Mouse (Mus musculus): ENCODE results near the gene Epb41l1. TPM values are rescaled to one million over a fixed set of nuclear protein-coding genes. Genes with fewer than 3 reads are reported as not detected.

The Epb41l1 gene
- total and polyA plus RNA-seq, 2 experiments from 2014 or later: 0.45 to 28.2 TPM

- TF ChIP-seq CTCF (IDR thresholded peaks at IDR 0.05; ENCODE audit: low read depth) (no peak), EP300 (IDR thresholded peaks at IDR 0.05; ENCODE audit: low read depth) (no peak)
- H3K36me3 ChIP-seq (replicated peaks; ENCODE audit: control insufficient read depth, insufficient read depth, low read length): peaks cover 55% of the 10 kb centered on the region
- H3K4me1 ChIP-seq (ENCODE audit: control insufficient read depth, insufficient read depth): peaks cover 7% of the 10 kb centered on the region; the same call in 1 of the 2 replicates
- no peak overlapping the region for H3K4me3 ChIP-seq (ENCODE audit: low read depth, low read length)
- DNase-seq (ENCODE audit: low spot score) (no peak), ATAC-seq (ENCODE audit: insufficient read depth, low read depth) (no peak)
- no peaks in the 10 kb centered on the region for H3K9me3 ChIP-seq (replicated peaks; ENCODE audit: control insufficient read depth, low read length)
- WGBS: 91% methylated on average over 4 of the region's 4 CpGs
- no peaks in the 10 kb centered on the region for H3K27me3 ChIP-seq (ENCODE audit: control insufficient read depth, insufficient read depth, low read length)
- H3K9ac ChIP-seq (replicated peaks; ENCODE audit: low read depth, low read length): no peak overlapping the region
- no peak overlapping the region for H3K4me2 ChIP-seq (ENCODE audit: low read depth, low read length)
- H3K27ac ChIP-seq (ENCODE audit: low read depth): no peak overlapping the region
Observed at GRCm38 (mm10) chr2:156552421-156552820, 131.7 kb downstream of the Epb41l1 start.

GRCm38 (mm10) chr2:156561808-156562207 lies 141.1 kb downstream of the Epb41l1 start:
- no peaks in the 10 kb centered on the region for H3K9me3 ChIP-seq (replicated peaks; ENCODE audit: control insufficient read depth, low read length)
- ATAC-seq (ENCODE audit: insufficient read depth, low read depth) (no peak), DNase-seq (ENCODE audit: low spot score) (no peak)
- no peak overlapping the region for H3K27ac ChIP-seq (ENCODE audit: low read depth)
- H3K27me3 ChIP-seq (ENCODE audit: control insufficient read depth, insufficient read depth, low read length): no peaks in the 10 kb centered on the region
- WGBS: 23% methylated on average over 2 of the region's 2 CpGs
- no peak overlapping the region for H3K4me2 ChIP-seq (ENCODE audit: low read depth, low read length)
- no peak overlapping the region for H3K9ac ChIP-seq (replicated peaks; ENCODE audit: low read depth, low read length)
- no peaks in the 10 kb centered on the region for H3K4me1 ChIP-seq (ENCODE audit: control insufficient read depth, insufficient read depth)
- peaks cover 46% of the 10 kb centered on the region for H3K36me3 ChIP-seq (replicated peaks; ENCODE audit: control insufficient read depth, insufficient read depth, low read length)
- TF ChIP-seq CTCF (IDR thresholded peaks at IDR 0.05; ENCODE audit: low read depth) (no peak), EP300 (IDR thresholded peaks at IDR 0.05; ENCODE audit: low read depth) (no peak)
- H3K4me3 ChIP-seq (ENCODE audit: low read depth, low read length): no peak overlapping the region

- Histone ChIP-seq H3K9me3 (replicated peaks; ENCODE audit: control insufficient read depth, low read length) (no peaks in the 10 kb centered on the region), H3K9ac (replicated peaks; ENCODE audit: low read depth, low read length) (no peak overlapping the region), H3K27ac (ENCODE audit: low read depth) (no peak overlapping the region; the same call in 1 of the 2 replicates), H3K36me3 (replicated peaks; ENCODE audit: control insufficient read depth, insufficient read depth, low read length) (peaks cover 46% of the 10 kb centered on the region), H3K27me3 (ENCODE audit: control insufficient read depth, insufficient read depth, low read length) (no peaks in the 10 kb centered on the region), H3K4me1 (ENCODE audit: control insufficient read depth, insufficient read depth) (no peaks in the 10 kb centered on the region), H3K4me2 (ENCODE audit: low read depth, low read length) (no peak overlapping the region), H3K4me3 (ENCODE audit: low read depth, low read length) (no peak overlapping the region)
- ATAC-seq (ENCODE audit: insufficient read depth, low read depth) (no peak), DNase-seq (ENCODE audit: low spot score) (no peak)
- 73% methylated on average over 5 of the region's 5 CpGs for WGBS
- no peak for TF ChIP-seq CTCF (IDR thresholded peaks at IDR 0.05; ENCODE audit: low read depth)
Observed at GRCm38 (mm10) chr2:156563557-156563956, 142.8 kb downstream of the Epb41l1 start.

GRCm38 (mm10) chr2:156566512-156566911 lies 145.8 kb downstream of the Epb41l1 start:
- 73% methylated on average over 2 of the region's 2 CpGs for WGBS

GRCm38 (mm10) chr2:156568647-156569046 lies 147.9 kb downstream of the Epb41l1 start:
- Histone ChIP-seq H3K9ac (replicated peaks; ENCODE audit: low read depth, low read length) (no peak overlapping the region), H3K36me3 (replicated peaks; ENCODE audit: control insufficient read depth, insufficient read depth, low read length) (peaks cover 24% of the 10 kb centered on the region), H3K4me2 (ENCODE audit: low read depth, low read length) (no peak overlapping the region), H3K9me3 (replicated peaks; ENCODE audit: control insufficient read depth, low read length) (no peaks in the 10 kb centered on the region), H3K4me3 (ENCODE audit: low read depth, low read length) (no peak overlapping the region), H3K27me3 (ENCODE audit: control insufficient read depth, insufficient read depth, low read length) (no peaks in the 10 kb centered on the region), H3K27ac (ENCODE audit: low read depth) (no peak overlapping the region), H3K4me1 (ENCODE audit: control insufficient read depth, insufficient read depth) (no peaks in the 10 kb centered on the region)
- DNase-seq (ENCODE audit: low spot score) (no peak), ATAC-seq (ENCODE audit: insufficient read depth, low read depth) (no peak)
- TF ChIP-seq EP300 (IDR thresholded peaks at IDR 0.05; ENCODE audit: low read depth) (no peak), CTCF (IDR thresholded peaks at IDR 0.05; ENCODE audit: low read depth) (no peak)
- 85% methylated on average over 7 of the region's 7 CpGs for WGBS

More at GRCm38 (mm10) chr2:156566512-156566911, 145.8 kb downstream of the Epb41l1 start:
- ATAC-seq (ENCODE audit: insufficient read depth, low read depth): no peak
- Histone ChIP-seq H3K9me3 (replicated peaks; ENCODE audit: control insufficient read depth, low read length) (no peaks in the 10 kb centered on the region), H3K4me1 (ENCODE audit: control insufficient read depth, insufficient read depth) (no peaks in the 10 kb centered on the region), H3K27ac (ENCODE audit: low read depth) (no peak overlapping the region), H3K27me3 (ENCODE audit: control insufficient read depth, insufficient read depth, low read length) (no peaks in the 10 kb centered on the region), H3K4me2 (ENCODE audit: low read depth, low read length) (no peak overlapping the region), H3K9ac (replicated peaks; ENCODE audit: low read depth, low read length) (no peak overlapping the region), H3K4me3 (ENCODE audit: low read depth, low read length) (no peak overlapping the region), H3K36me3 (replicated peaks; ENCODE audit: control insufficient read depth, insufficient read depth, low read length) (peaks cover 26% of the 10 kb centered on the region)
- DNase-seq (ENCODE audit: low spot score): no peak
- no peak for TF ChIP-seq CTCF (IDR thresholded peaks at IDR 0.05; ENCODE audit: low read depth)
- no peak for TF ChIP-seq EP300 (IDR thresholded peaks at IDR 0.05; ENCODE audit: low read depth)

GRCm38 (mm10) chr2:156569261-156569660 lies 148.6 kb downstream of the Epb41l1 start:
- peaks cover 24% of the 10 kb centered on the region for H3K36me3 ChIP-seq (replicated peaks; ENCODE audit: control insufficient read depth, insufficient read depth, low read length)
- no peak overlapping the region for H3K9ac ChIP-seq (replicated peaks; ENCODE audit: low read depth, low read length)
- H3K4me3 ChIP-seq (ENCODE audit: low read depth, low read length): no peak overlapping the region
- H3K9me3 ChIP-seq (replicated peaks; ENCODE audit: control insufficient read depth, low read length): no peaks in the 10 kb centered on the region
- H3K4me1 ChIP-seq (ENCODE audit: control insufficient read depth, insufficient read depth): no peaks in the 10 kb centered on the region
- WGBS: 89% methylated on average over 3 of the region's 3 CpGs
- DNase-seq (ENCODE audit: low spot score): no peak
- H3K27ac ChIP-seq (ENCODE audit: low read depth): no peak overlapping the region
- no peaks in the 10 kb centered on the region for H3K27me3 ChIP-seq (ENCODE audit: control insufficient read depth, insufficient read depth, low read length)
- no peak for ATAC-seq (ENCODE audit: insufficient read depth, low read depth)
- TF ChIP-seq CTCF (IDR thresholded peaks at IDR 0.05; ENCODE audit: low read depth): no peak
- TF ChIP-seq EP300 (IDR thresholded peaks at IDR 0.05; ENCODE audit: low read depth): no peak
- H3K4me2 ChIP-seq (ENCODE audit: low read depth, low read length): no peak overlapping the region
